Mouse (Mus musculus) lung, postnatal 0 days (tissue): ENCODE measurements around the gene Mettl17. TPM values are rescaled to one million over a fixed set of nuclear protein-coding genes. Genes with fewer than 3 reads are reported as not detected.
A peak's percentile ranks its signal among the peaks of the same experiment; 100 is the strongest.

Experiments used
- ATAC-seq: fragments of 200-750 bp; cut with Nextera tagmentation; 2 replicates; pipeline ENCODE4 v1.8.0; 2017; ENCODE audit warnings: moderate library complexity
- DNase-seq: peaks from one replicate; pipeline ENCODE4 v3.0.0-alpha.2; 2016; ENCODE audit warnings: low spot score
- H3K27ac ChIP-seq: fragments of 300-500 bp; sonication (generic); 2 replicates; pipeline ENCODE4 v1.5.1; 2014; ENCODE audit warnings: antibody characterized with exemption, mild to moderate bottlenecking, low read length, mixed read lengths
- H3K27me3 ChIP-seq: fragments of 300-500 bp; sonication (generic); replicated peaks from 2 replicates; pipeline ENCODE4 v1.6.1; 2014; ENCODE audit warnings: low read length, mixed read lengths; ENCODE audit not compliant: insufficient read depth
- H3K36me3 ChIP-seq: fragments of 300-500 bp; sonication (generic); 2 replicates; pipeline ENCODE4 v1.6.1; 2014; ENCODE audit warnings: low read length, mixed read lengths; ENCODE audit not compliant: insufficient read depth
- H3K4me1 ChIP-seq: fragments of 300-500 bp; sonication (generic); 2 replicates; pipeline ENCODE4 v1.6.1; 2014; ENCODE audit warnings: antibody characterized with exemption, low read depth, low read length, mixed read lengths; ENCODE audit not compliant: insufficient read depth
- H3K4me2 ChIP-seq: fragments of 300-500 bp; sonication (generic); replicated peaks from 2 replicates; pipeline ENCODE4 v1.6.1; 2014; ENCODE audit warnings: low read depth, mild to moderate bottlenecking, low read length, moderate library complexity, mixed read lengths
- H3K4me3 ChIP-seq: fragments of 300-500 bp; sonication (generic); 2 replicates; pipeline ENCODE4 v1.5.1; 2014; ENCODE audit warnings: low read depth, low read length
- H3K9ac ChIP-seq: fragments of 300-500 bp; sonication (generic); replicated peaks from 2 replicates; pipeline ENCODE4 v1.6.1; 2014; ENCODE audit warnings: low read depth, mild to moderate bottlenecking
- H3K9me3 ChIP-seq: fragments of 300-500 bp; sonication (generic); 2 replicates; pipeline ENCODE4 v1.6.1; 2016; ENCODE audit warnings: low read length, mixed read lengths
- CTCF ChIP-seq: IDR thresholded peaks from 2 replicates; pipeline ENCODE4 v1.5.1; 2016; ENCODE audit warnings: antibody characterized with exemption, mild to moderate bottlenecking
- EP300 ChIP-seq: IDR thresholded peaks from 2 replicates; pipeline ENCODE4 v1.6.1; 2016; ENCODE audit warnings: antibody characterized with exemption, mild to moderate bottlenecking, control low read depth
- WGBS: fragments of 180-500 bp; shearing (Covaris S2); extraction: QIAGEN DNeasy Blood & Tissue Kit; methylation state at CpG from one replicate; pipeline ENCODE4 v1.1.7; 2014; 5-methylcytosine and 5-hydroxymethylcytosine counted together
- polyA plus RNA-seq: library from polyadenylated mRNA; unstranded; fragments of >200 nt; fragmentation: Nextera tagmentation; extraction: Ambion mirVana; gene quantifications from 2 replicates; pipeline ENCODE4 v1.2.1, GENCODE M21; 2015

Mettl17 gene
- polyA plus RNA-seq, 1 experiment from 2014 or later: 33.9 TPM

- TF ChIP-seq CTCF: no peak
- no peak for TF ChIP-seq EP300
- Histone ChIP-seq H3K4me2 (no peak overlapping the region), H3K9ac (no peak overlapping the region), H3K36me3 (peaks cover 21% of the 10 kb centered on the region), H3K27ac (peak overlapping the region; percentile 8; the same call in 1 of the 2 replicates), H3K9me3 (no peaks in the 10 kb centered on the region), H3K4me1 (no peaks in the 10 kb centered on the region), H3K4me3 (no peak overlapping the region), H3K27me3 (no peaks in the 10 kb centered on the region)
- WGBS: 46% methylated on average over 3 of the region's 3 CpGs
- no peak; the same call in 1 of the 2 replicates for ATAC-seq
- no peak for DNase-seq
Measured at GRCm38 (mm10) chr14:51893809-51894208, 9.2 kb downstream of the Mettl17 start.

DNA sequence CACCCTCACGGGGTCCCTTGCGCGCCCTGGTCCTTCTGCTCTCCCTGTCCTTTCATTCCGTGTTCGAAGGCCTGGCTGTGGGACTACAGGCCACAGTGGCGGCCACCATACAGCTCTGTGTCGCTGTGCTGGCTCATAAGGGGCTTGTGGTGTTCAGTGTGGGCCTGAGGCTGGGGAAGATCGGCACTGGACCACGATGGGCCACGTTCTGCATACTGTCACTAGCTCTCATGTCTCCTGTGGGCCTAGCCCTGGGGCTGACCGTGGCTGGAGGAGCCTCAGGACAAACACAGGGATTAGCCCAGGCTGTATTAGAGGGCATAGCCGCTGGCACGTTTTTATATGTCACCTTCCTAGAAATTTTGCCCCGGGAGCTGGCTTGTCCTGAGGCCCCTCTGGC lies 10.4 kb downstream of the Mettl17 start:
- no peaks in the 10 kb centered on the region for H3K4me1 ChIP-seq
- H3K4me3 ChIP-seq: no peak overlapping the region
- H3K27ac ChIP-seq: no peak overlapping the region
- H3K27me3 ChIP-seq: no peaks in the 10 kb centered on the region
- peaks cover 10% of the 10 kb centered on the region; the same call in 1 of the 2 replicates for H3K36me3 ChIP-seq
- no peak overlapping the region for H3K9ac ChIP-seq
- TF ChIP-seq EP300: no peak
- TF ChIP-seq CTCF: no peak
- 82% methylated on average over 14 of the region's 14 CpGs for WGBS
- H3K9me3 ChIP-seq: no peaks in the 10 kb centered on the region
- no peak overlapping the region for H3K4me2 ChIP-seq
- DNase-seq: no peak
- ATAC-seq: no peak

DNA sequence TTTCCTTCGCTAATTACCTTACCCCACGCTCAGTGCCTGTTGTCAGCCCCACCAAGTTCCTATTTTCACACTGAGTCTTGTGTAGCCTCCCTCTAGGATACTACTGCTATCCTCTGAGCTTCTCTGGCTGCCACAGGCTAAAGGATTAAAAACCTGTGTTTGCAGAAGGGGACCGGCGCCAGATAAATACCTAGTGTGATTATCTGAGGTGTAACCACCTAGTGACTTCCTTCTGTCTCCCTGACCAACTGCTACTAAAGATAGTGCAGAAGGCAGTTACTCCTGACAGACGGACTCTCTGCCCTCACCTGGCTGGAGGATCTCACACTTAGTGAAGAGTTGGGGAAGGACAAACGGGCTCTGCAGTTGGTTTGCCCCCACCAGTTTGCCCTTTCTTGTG lies 11.4 kb downstream of the Mettl17 start:
- no peak overlapping the region for H3K9ac ChIP-seq
- WGBS: 79% methylated on average over 6 of the region's 6 CpGs
- peaks cover 9% of the 10 kb centered on the region; the same call in 1 of the 2 replicates for H3K36me3 ChIP-seq
- TF ChIP-seq CTCF (no peak), EP300 (no peak)
- no peak overlapping the region for H3K27ac ChIP-seq
- H3K27me3 ChIP-seq: no peaks in the 10 kb centered on the region
- no peak overlapping the region for H3K4me2 ChIP-seq
- ATAC-seq (no peak), DNase-seq (no peak)
- H3K4me1 ChIP-seq: no peaks in the 10 kb centered on the region
- no peaks in the 10 kb centered on the region for H3K9me3 ChIP-seq
- H3K4me3 ChIP-seq: no peak overlapping the region

DNA sequence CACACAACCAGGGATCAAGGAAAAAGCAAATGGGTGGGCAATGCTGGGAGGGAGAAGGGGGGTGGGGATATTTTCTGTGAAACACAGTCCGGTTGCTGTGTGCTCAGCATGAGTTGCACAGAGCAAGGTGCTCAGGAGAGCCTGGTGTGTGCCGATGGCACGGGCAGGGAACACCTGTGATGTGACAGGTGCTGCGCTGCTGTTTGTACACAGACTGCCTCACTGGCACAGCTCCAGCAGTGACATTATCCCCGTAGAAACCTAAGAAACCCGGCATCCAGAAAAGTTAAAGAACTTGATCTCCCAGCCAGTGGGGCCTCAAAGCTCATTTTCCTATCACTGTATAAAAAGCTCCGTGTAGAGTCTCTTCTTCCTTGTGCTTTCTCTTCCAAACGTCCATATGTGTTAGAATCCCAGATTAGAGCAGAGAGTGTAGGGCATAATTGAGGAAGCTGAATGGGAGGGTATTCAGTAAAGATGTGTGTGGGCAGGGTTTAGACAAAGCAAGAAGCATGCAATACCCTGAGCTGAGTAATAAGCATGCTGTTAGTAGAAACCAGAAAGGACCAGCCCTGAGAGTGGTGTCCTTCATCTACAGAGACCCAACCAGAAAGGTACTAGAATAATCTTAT lies 12.0 kb downstream of the Mettl17 start:
- no peaks in the 10 kb centered on the region for H3K9me3 ChIP-seq
- DNase-seq: no peak
- WGBS: 59% methylated on average over 8 of the region's 8 CpGs

GRCm38 (mm10) chr14:51899351-51899750 lies 14.7 kb downstream of the Mettl17 start:
- DNase-seq: no peak
- Histone ChIP-seq H3K4me2 (no peak overlapping the region), H3K4me1 (no peaks in the 10 kb centered on the region), H3K27ac (no peak overlapping the region), H3K27me3 (no peaks in the 10 kb centered on the region), H3K9me3 (no peaks in the 10 kb centered on the region), H3K4me3 (no peak overlapping the region), H3K36me3 (no peaks in the 10 kb centered on the region), H3K9ac (no peak overlapping the region)
- no peak for ATAC-seq
- TF ChIP-seq CTCF (no peak), EP300 (no peak)
- WGBS: 88% methylated on average over 1 of the region's 1 CpGs

More for the DNA sequence above, 12.0 kb downstream of the Mettl17 start:
- no peak overlapping the region for H3K9ac ChIP-seq
- H3K27ac ChIP-seq: no peak overlapping the region
- H3K4me2 ChIP-seq: no peak overlapping the region
- no peak overlapping the region for H3K4me3 ChIP-seq
- peaks cover 3% of the 10 kb centered on the region; the same call in 1 of the 2 replicates for H3K36me3 ChIP-seq
- no peaks in the 10 kb centered on the region for H3K27me3 ChIP-seq
- ATAC-seq: no peak
- H3K4me1 ChIP-seq: no peaks in the 10 kb centered on the region
- TF ChIP-seq EP300: no peak

DNA sequence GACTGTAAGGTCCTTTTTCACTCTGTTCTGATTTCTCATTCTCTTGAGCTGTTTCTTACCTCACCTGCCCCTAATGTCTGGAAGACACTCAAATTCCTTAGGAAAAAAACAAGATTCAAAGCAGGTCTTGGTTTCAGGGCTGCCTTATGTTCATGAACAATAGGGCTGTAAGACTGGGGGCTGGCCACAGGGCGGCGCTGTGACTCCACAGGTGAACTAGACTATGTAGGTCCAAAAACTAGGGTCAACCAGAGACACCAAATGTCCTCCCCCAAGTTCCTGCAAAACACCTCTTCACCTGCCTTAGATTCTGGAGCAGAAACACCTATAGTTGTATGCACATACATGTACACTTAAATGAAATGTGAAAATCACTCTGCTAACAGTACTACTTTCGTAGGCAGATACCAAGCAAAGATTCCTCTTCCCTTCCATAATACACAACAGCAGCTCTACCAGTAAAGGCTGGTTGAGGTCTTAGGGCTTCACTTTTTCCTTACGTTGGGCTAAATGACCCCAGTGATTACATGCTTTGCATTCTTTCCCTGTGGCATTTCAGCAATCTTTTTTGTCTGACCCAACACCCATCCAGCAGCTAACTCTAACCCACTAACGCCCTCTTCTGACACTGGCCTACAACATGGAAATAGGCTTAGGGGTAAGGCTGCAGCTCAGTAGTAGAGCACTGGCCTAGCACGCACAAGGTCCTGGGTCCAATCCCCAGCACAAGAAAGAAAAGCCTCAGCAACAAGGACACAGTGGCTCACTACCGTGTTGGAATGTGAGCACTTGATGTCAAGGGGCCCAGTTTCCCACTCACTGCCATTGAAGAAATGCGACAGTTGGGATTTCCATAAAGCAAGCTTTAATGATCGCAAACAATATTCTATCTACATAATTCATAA lies 18.4 kb downstream of the Mettl17 start:
- Histone ChIP-seq H3K4me1 (no peaks in the 10 kb centered on the region), H3K4me2 (no peak overlapping the region), H3K4me3 (no peak overlapping the region), H3K9ac (no peak overlapping the region), H3K9me3 (no peaks in the 10 kb centered on the region), H3K36me3 (no peaks in the 10 kb centered on the region), H3K27me3 (no peaks in the 10 kb centered on the region), H3K27ac (no peak overlapping the region)
- 41% methylated on average over 9 of the region's 9 CpGs for WGBS
- TF ChIP-seq EP300 (no peak; the same call in 1 of the 2 replicates), CTCF (peak; percentile 97)
- DNase-seq: peak; percentile 79
- ATAC-seq: peak; percentile 74
